Mouse (Mus musculus) testis, adult 2 months (tissue): ENCODE data around the gene Cbfa2t3.

Experiments
- CTCF ChIP-seq: fragments of 200-500 bp; IDR thresholded peaks from 2 replicates; pipeline ENCODE4 v1.5.1; 2012; ENCODE audit warnings: low read depth, mild to moderate bottlenecking, inconsistent platforms, low read length, moderate library complexity; ENCODE audit not compliant: control insufficient read depth, insufficient read depth, insufficient replicate concordance
- POLR2A ChIP-seq: fragments of 200-500 bp; IDR thresholded peaks from 2 replicates; pipeline ENCODE4 v1.6.1; 2012; ENCODE audit warnings: low read depth, mild to moderate bottlenecking, inconsistent platforms, low read length, moderate library complexity; ENCODE audit not compliant: control insufficient read depth

DNA sequence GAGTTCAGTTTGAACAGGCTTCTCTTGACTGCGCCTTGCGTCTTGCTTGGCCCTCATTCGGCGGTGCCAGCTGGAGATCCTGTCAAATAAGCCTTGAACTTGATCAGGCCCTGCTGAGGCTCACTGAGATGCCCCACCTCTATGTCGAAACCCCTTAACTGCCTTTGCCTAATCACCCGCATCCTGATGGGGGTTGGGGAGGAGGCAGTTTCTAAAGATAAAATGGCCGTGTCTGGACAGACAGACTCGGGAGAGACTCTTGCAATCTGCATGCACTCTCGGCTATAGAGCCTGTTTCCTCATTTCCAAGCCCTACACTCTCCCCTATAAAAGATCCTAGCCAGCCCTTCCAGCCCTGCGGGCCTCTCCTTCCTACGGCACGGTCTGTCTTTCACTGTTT lies 105.7 kb downstream of the Cbfa2t3 start:
- TF ChIP-seq CTCF (no peak), POLR2A (no peak)
